ENCODE assay signal across 32 mouse cellular contexts in genomic region chr5:30523131-30523530, GRCm38 (mm10). TPM values are rescaled to one million over a fixed set of nuclear protein-coding genes. Genes with fewer than 3 reads are reported as not detected.
DNase-seq lines count a peak whose midpoint lies in the region; ATAC-seq lines count a peak whose summit lies in the region.
"Had no signal": no experiment of that assay in that cellular context is flagged by ENCODE, and none has a peak within 500 bp of the region (broad histone marks: within the 10 kb centered on the region; RNA-seq: fewer than 3 reads in every experiment).

No protein-coding gene starts in this region.

- H3K27ac ChIP-seq in heart, embryonic 10.5 days, result 0 out of 2 replicates have a peak overlapping the region, but pooled peaks have one; percentile 48
- H3K27ac ChIP-seq: embryonic facial prominence, embryonic 13.5 days; embryonic facial prominence, embryonic 15.5 days; forebrain, embryonic 10.5 days; forebrain, embryonic 12.5 days had no signal

- peak; percentile 44 for ATAC-seq in granulocyte monocyte progenitor cell, adult 5-6 weeks (replicated peaks; ENCODE audit: poor library complexity, severe bottlenecking)
- ATAC-seq: activated CD4-positive, CD25-positive, alpha-beta regulatory T cell, adult 4 months; forebrain, embryonic 14.5 days; forebrain, embryonic 16.5 days; Patski had no signal

- no peaks in the 10 kb centered on the region for H3K36me3 ChIP-seq in heart, embryonic 10.5 days
- H3K36me3 ChIP-seq: embryonic facial prominence, embryonic 13.5 days; embryonic facial prominence, embryonic 15.5 days; forebrain, embryonic 10.5 days; forebrain, embryonic 12.5 days had no signal

- peaks cover 5% of the 10 kb centered on the region for H3K27me3 ChIP-seq in heart, embryonic 10.5 days (ENCODE audit: insufficient read depth, poor library complexity, severe bottlenecking)
- H3K27me3 ChIP-seq: embryonic facial prominence, embryonic 13.5 days; embryonic facial prominence, embryonic 15.5 days had no signal

- 80% methylated on average over 3 of the region's 3 CpGs for WGBS in heart, embryonic 10.5 days

- DNase-seq in heart, embryonic 10.5 days (ENCODE audit: low spot score), result no peak
- no peak for DNase-seq in heart, postnatal 10 days
- peak; percentile 21 for DNase-seq in lung, postnatal 36 days
- DNase-seq in lung, postnatal 10 days, result no peak
- peak; percentile 32 for DNase-seq in adipocyte (ENCODE audit: low spot score)
- no peak for DNase-seq in kidney, adult 18-20 months
- DNase-seq in frontal cortex, postnatal 14 days (ENCODE audit: low spot score in 2 of 2), result no peak
- DNase-seq: adrenal gland, adult 2 months; adrenal gland, postnatal 10 days; adrenal gland, postnatal 25 days; cerebellum, adult 11 months; cerebellum, adult 18-20 months; cerebellum, adult 8-10 months; cerebellum, adult 9-11 months; cerebellum, postnatal 14 days; cerebellum, postnatal 36 days had no signal

- peaks cover 51% of the 10 kb centered on the region for H3K4me1 ChIP-seq in heart, embryonic 10.5 days

- intact Hi-C loops in heart, postnatal 10 days (cut with DNase I), result no loop called here

- H3K4me3 ChIP-seq in heart, embryonic 10.5 days, result no peak overlapping the region
- H3K4me3 ChIP-seq: embryonic facial prominence, embryonic 13.5 days; embryonic facial prominence, embryonic 15.5 days; erythroblast, embryonic 14.5 days; forebrain, embryonic 10.5 days; forebrain, embryonic 12.5 days had no signal

- H3K9me3 ChIP-seq in heart, embryonic 10.5 days, result no peaks in the 10 kb centered on the region
- H3K9me3 ChIP-seq: embryonic facial prominence, embryonic 13.5 days; embryonic facial prominence, embryonic 15.5 days; forebrain, embryonic 10.5 days; forebrain, embryonic 12.5 days had no signal

RNA-seq across cellular contexts. Expression of gene Cib4, which starts 22.5 kb away (rescaled TPM):
- not detected in 2 replicates for polyA plus RNA-seq in heart, embryonic 10.5 days (2016; fragmentation: Nextera tagmentation; extraction: Ambion mirVana)
- not detected for total RNA-seq in heart, postnatal 10 days (2021)
- not detected in 2 replicates for total RNA-seq in granulocyte monocyte progenitor cell, adult 5-6 weeks (2014; fragmentation: Nextera tagmentation)
- not detected in 2 replicates for total RNA-seq in granulocyte monocyte progenitor cell, adult 5-6 weeks (2017)
- total RNA-seq: ES-E14 had no signal
- polyA plus RNA-seq: activated CD4-positive, CD25-positive, alpha-beta regulatory T cell, adult 4 months; brain, embryonic 14.5 days; C2C12; cortical plate, adult 2 months; embryonic facial prominence, embryonic 11.5 days; embryonic facial prominence, embryonic 13.5 days; erythroblast, embryonic 14.5 days; forebrain, embryonic 10.5 days; forebrain, embryonic 12.5 days; forebrain, embryonic 14.5 days; forebrain, embryonic 16.5 days; Patski had no signal

RNA-seq across cellular contexts. Expression of gene 1700001C02Rik, which starts 57.3 kb away (rescaled TPM):
- not detected in 2 replicates for polyA plus RNA-seq in heart, embryonic 10.5 days (2016; fragmentation: Nextera tagmentation; extraction: Ambion mirVana)
- total RNA-seq in heart, postnatal 10 days (2021), result not detected
- not detected in 2 replicates for total RNA-seq in granulocyte monocyte progenitor cell, adult 5-6 weeks (2014; fragmentation: Nextera tagmentation)
- total RNA-seq in granulocyte monocyte progenitor cell, adult 5-6 weeks (2017), result not detected in 2 replicates
- total RNA-seq: adrenal gland, adult 2 months; adrenal gland, postnatal 10 days; adrenal gland, postnatal 25 days; adrenal gland, postnatal 4 days; ES-E14 had no signal
- polyA plus RNA-seq: activated CD4-positive, CD25-positive, alpha-beta regulatory T cell, adult 4 months; adrenal gland, adult 2 months; C2C12; embryonic facial prominence, embryonic 11.5 days; embryonic facial prominence, embryonic 13.5 days; erythroblast, embryonic 14.5 days; forebrain, embryonic 10.5 days; forebrain, embryonic 12.5 days; Patski had no signal

Comparison
In these comparisons a context has a peak if more than half of its experiments do, and no peak if none do; other contexts are left out.
1. DNase-seq: peak in lung, postnatal 36 days (single experiment) and adipocyte (single experiment); none in heart, embryonic 10.5 days (single experiment), heart, postnatal 10 days (0 of 2), lung, postnatal 10 days (single experiment), kidney, adult 18-20 months (single experiment) and frontal cortex, postnatal 14 days (0 of 2).